Mouse (Mus musculus) adrenal gland, postnatal 25 days (tissue): ENCODE data around the gene Pdha1. TPM values are rescaled to one million over a fixed set of nuclear protein-coding genes. Genes with fewer than 3 reads are reported as not detected.

Experiments
- total RNA-seq: library from RNA; stranded (reverse); gene quantifications from 2 replicates; pipeline ENCODE4 v1.2.3, GENCODE M21; 2021

The Pdha1 gene
- total RNA-seq, 1 experiment from 2014 or later = 268 TPM

Other genes starting within 250 kb of the Pdha1 start
- gene Map3k15, start 150.0 kb downstream of the Pdha1 start, total RNA-seq = 0.52 and 0.82 TPM in 2 replicates